Mouse (Mus musculus): ENCODE measurements around the gene Cops7a. TPM values are rescaled to one million over a fixed set of nuclear protein-coding genes. Genes with fewer than 3 reads are reported as not detected.

Cops7a gene
- 142 TPM for polyA plus RNA-seq (2012; fragmentation: generic; extraction: Trizol)

- Histone ChIP-seq H3K4me2 (ENCODE audit: low read depth) (peak within 1 kb of the TSS; percentile 99), H3K79me2 (ENCODE audit: control insufficient read depth, insufficient read depth) (peaks cover 18% of the 10 kb centered on the region), H3K36me3 (ENCODE audit: control insufficient read depth, insufficient read depth) (peaks cover 4% of the 10 kb centered on the region), H3K4me3 (peak within 1 kb of the TSS; percentile 75), H3K27me3 (ENCODE audit: control insufficient read depth, insufficient read depth, insufficient read length) (no peaks in the 10 kb centered on the region), H3ac (ENCODE audit: control insufficient read depth, insufficient read length) (peak within 1 kb of the TSS; percentile 32)
- TF ChIP-seq MAX (IDR thresholded peaks at IDR 0.05; ENCODE audit: low read depth) (peak; percentile 95), TCF3 (IDR thresholded peaks at IDR 0.05; ENCODE audit: insufficient read length, low read depth) (peak; percentile 0), USF1 (IDR thresholded peaks at IDR 0.05; ENCODE audit: low read depth) (peak; percentile 93), SRF (IDR thresholded peaks at IDR 0.05; ENCODE audit: control insufficient read depth, insufficient read length, low read depth) (peak; percentile 69), TCF12 (IDR thresholded peaks at IDR 0.05; ENCODE audit: insufficient read depth, poor library complexity, severe bottlenecking) (no peak), POLR2A (IDR thresholded peaks at IDR 0.05; ENCODE audit: insufficient read length, low read depth) (peak; percentile 78), MYOD1 (IDR thresholded peaks at IDR 0.05; ENCODE audit: control insufficient read depth in 1 of 3, insufficient read length in 2 of 3, low read depth in 2 of 3) (peak in 1 of 3 experiments; percentile 20), POLR2AphosphoS2 (IDR thresholded peaks at IDR 0.05; ENCODE audit: insufficient read length, low read depth) (peak; percentile 80), REST (IDR thresholded peaks at IDR 0.05; ENCODE audit: insufficient read depth, insufficient read length) (no peak), E2F4 (IDR thresholded peaks at IDR 0.05; ENCODE audit: insufficient read depth) (peak; percentile 25), CEBPB (IDR thresholded peaks at IDR 0.05; ENCODE audit: insufficient read depth, poor library complexity, severe bottlenecking) (no peak), MYOG (IDR thresholded peaks at IDR 0.05; ENCODE audit: control insufficient read depth in 1 of 3, insufficient read depth in 1 of 3, insufficient read length in 2 of 3, low read depth in 2 of 3) (no peak)
Observed at GRCm38 (mm10) chr6:124965088-124965719, at the start of gene Cops7a. TSS of gene Cops7a (minus strand) at chr6:124965538.

DNA sequence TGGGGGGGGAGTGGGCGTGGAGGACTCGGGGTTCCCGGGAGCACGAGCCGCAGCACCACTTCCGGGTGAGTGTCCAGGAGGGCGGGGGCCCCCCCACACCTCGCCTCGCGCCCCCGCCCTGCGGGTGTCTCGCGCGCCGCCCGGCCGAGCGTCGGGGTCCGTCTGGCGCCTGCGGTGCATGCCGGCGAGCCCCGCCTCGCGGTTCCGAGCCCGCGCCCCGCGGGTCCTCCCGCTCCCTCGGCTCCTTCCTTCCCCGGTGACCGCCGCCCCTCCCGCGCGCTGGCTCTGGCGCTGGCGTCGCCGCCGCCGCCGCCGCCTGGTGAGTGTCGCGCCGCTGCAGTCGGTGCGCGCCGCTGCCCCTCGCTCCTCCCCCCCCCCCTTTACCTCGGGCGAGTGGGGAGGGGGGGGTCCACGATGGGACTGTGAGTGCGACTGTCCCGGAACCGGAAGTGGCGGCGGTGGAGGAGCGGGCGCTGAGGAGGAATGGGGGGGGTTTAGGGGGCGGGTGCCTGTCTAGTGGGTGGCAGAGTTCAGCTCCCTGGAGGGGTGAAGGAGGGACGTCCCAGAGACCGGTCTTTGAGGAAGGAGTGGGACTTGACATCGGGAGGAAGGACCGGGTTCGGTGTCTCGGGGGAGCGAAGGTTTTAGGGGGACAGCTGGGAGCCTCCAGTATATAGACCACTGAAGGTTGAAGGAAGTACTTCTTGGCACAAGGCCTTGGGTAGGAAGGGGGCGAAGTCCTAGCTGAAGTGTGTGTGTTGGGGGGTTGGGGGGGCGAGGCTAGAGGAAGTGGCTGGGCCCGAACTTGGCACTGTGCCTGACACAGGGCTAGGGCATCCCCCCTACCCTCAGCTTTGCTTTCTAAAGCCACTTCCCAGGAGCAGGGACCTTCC is 44.1 kb upstream of the Cops7a start:
- TF ChIP-seq MYOG (IDR thresholded peaks at IDR 0.05; ENCODE audit: control insufficient read depth in 1 of 3, insufficient read depth in 1 of 3, insufficient read length in 2 of 3, low read depth in 2 of 3) (peak in 1 of 3 experiments; percentile 2), USF1 (IDR thresholded peaks at IDR 0.05; ENCODE audit: low read depth) (no peak), TCF3 (IDR thresholded peaks at IDR 0.05; ENCODE audit: insufficient read length, low read depth) (no peak), POLR2A (IDR thresholded peaks at IDR 0.05; ENCODE audit: insufficient read length, low read depth) (peak; percentile 48), E2F4 (IDR thresholded peaks at IDR 0.05; ENCODE audit: insufficient read depth) (no peak), SRF (IDR thresholded peaks at IDR 0.05; ENCODE audit: control insufficient read depth, insufficient read length, low read depth) (no peak), TCF12 (IDR thresholded peaks at IDR 0.05; ENCODE audit: insufficient read depth, poor library complexity, severe bottlenecking) (no peak), POLR2AphosphoS2 (IDR thresholded peaks at IDR 0.05; ENCODE audit: insufficient read length, low read depth) (no peak), REST (IDR thresholded peaks at IDR 0.05; ENCODE audit: insufficient read depth, insufficient read length) (no peak)
- H3ac ChIP-seq (ENCODE audit: control insufficient read depth, insufficient read length) = peak overlapping the region; percentile 94
- H3K36me3 ChIP-seq (ENCODE audit: control insufficient read depth, insufficient read depth) = peaks cover 13% of the 10 kb centered on the region
- H3K79me2 ChIP-seq (ENCODE audit: control insufficient read depth, insufficient read depth) = peaks cover 47% of the 10 kb centered on the region
- H3K4me2 ChIP-seq (ENCODE audit: low read depth) = peak overlapping the region; percentile 97
- peak overlapping the region; percentile 60 for H3K4me3 ChIP-seq
- H3K27me3 ChIP-seq (ENCODE audit: control insufficient read depth, insufficient read depth, insufficient read length) = no peaks in the 10 kb centered on the region

GRCm38 (mm10) chr6:125009129-125009180 is 43.6 kb upstream of the Cops7a start, which contains the start of gene Zfp384:
TSS of gene Zfp384 (plus strand) at chr6:125009145.
- Histone ChIP-seq H3K36me3 (ENCODE audit: control insufficient read depth, insufficient read depth) (peaks cover 13% of the 10 kb centered on the region), H3K4me2 (ENCODE audit: low read depth) (peak within 1 kb of the TSS; percentile 97), H3ac (ENCODE audit: control insufficient read depth, insufficient read length) (peak within 1 kb of the TSS; percentile 94), H3K4me3 (peak within 1 kb of the TSS; percentile 60), H3K79me2 (ENCODE audit: control insufficient read depth, insufficient read depth) (peaks cover 45% of the 10 kb centered on the region), H3K27me3 (ENCODE audit: control insufficient read depth, insufficient read depth, insufficient read length) (no peaks in the 10 kb centered on the region)
- TF ChIP-seq TCF12 (IDR thresholded peaks at IDR 0.05; ENCODE audit: insufficient read depth, poor library complexity, severe bottlenecking) (no peak), TCF3 (IDR thresholded peaks at IDR 0.05; ENCODE audit: insufficient read length, low read depth) (no peak), E2F4 (IDR thresholded peaks at IDR 0.05; ENCODE audit: insufficient read depth) (no peak), MAX (IDR thresholded peaks at IDR 0.05; ENCODE audit: low read depth) (no peak), MYOG (IDR thresholded peaks at IDR 0.05; ENCODE audit: control insufficient read depth in 1 of 3, insufficient read depth in 1 of 3, insufficient read length in 2 of 3, low read depth in 2 of 3) (no peak)

DNA sequence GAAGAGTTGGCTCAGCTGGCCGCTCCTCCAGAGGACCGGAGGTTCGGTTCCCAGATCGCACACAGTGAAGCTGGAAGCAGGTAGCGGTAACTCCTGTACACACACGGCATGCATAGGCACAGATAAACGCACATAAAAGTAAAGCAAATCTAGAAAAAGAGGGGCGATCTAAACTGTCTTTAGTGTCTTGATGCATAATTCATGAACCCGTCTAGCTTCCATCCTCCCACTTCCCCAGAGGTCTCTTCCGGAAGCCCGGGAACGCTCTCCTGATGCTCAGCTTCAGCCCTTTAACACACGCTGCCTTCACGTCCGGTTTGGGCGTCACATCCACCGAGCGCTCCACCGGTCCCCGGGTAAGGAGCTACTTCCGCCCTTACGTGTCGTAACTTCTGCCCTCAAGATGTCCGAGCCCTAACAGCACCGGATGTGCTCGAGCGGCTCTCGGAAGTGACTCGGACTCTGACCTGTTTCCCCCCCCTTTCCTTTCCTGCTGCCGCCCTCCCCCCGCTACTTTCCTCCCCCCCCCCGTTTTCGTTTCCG is 43.3 kb upstream of the Cops7a start:
- peak overlapping the region; percentile 94 for H3ac ChIP-seq (ENCODE audit: control insufficient read depth, insufficient read length)

DNA sequence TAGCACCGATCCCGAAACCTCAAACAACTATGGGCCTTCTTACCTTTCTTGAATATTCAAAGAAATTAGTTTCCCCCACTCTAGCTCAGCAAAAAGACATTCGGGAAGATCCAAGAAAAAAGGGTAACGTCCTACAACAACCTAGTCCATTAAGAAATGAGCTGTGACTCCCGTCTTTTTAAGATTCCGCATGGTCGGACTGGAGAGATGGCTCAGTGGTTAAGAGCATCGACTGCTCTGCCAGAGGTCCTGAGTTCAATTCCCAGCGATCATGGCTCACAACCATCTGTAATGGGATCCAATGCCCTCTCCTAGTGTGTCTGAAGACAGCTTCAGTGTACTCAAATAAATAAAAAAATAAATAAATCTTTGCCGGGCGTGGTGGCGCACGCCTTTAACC is 42.7 kb upstream of the Cops7a start:
- Histone ChIP-seq H3K4me2 (ENCODE audit: low read depth) (peak overlapping the region; percentile 83), H3K79me2 (ENCODE audit: control insufficient read depth, insufficient read depth) (peaks cover 36% of the 10 kb centered on the region), H3K4me3 (peak overlapping the region; percentile 60), H3ac (ENCODE audit: control insufficient read depth, insufficient read length) (peak overlapping the region; percentile 94), H3K36me3 (ENCODE audit: control insufficient read depth, insufficient read depth) (peaks cover 13% of the 10 kb centered on the region), H3K27me3 (ENCODE audit: control insufficient read depth, insufficient read depth, insufficient read length) (no peaks in the 10 kb centered on the region)
- TF ChIP-seq POLR2AphosphoS2 (IDR thresholded peaks at IDR 0.05; ENCODE audit: insufficient read length, low read depth) = no peak

More for the DNA sequence above, 43.3 kb upstream of the Cops7a start:
- H3K4me2 ChIP-seq (ENCODE audit: low read depth) = peak overlapping the region; percentile 83
- no peaks in the 10 kb centered on the region for H3K27me3 ChIP-seq (ENCODE audit: control insufficient read depth, insufficient read depth, insufficient read length)
- H3K4me3 ChIP-seq = peak overlapping the region; percentile 60
- H3K36me3 ChIP-seq (ENCODE audit: control insufficient read depth, insufficient read depth) = peaks cover 13% of the 10 kb centered on the region
- TF ChIP-seq POLR2A (IDR thresholded peaks at IDR 0.05; ENCODE audit: insufficient read length, low read depth) = peak; percentile 65
- TF ChIP-seq SRF (IDR thresholded peaks at IDR 0.05; ENCODE audit: control insufficient read depth, insufficient read length, low read depth) = peak; percentile 75
- TF ChIP-seq POLR2AphosphoS2 (IDR thresholded peaks at IDR 0.05; ENCODE audit: insufficient read length, low read depth) = peak; percentile 96
- TF ChIP-seq USF1 (IDR thresholded peaks at IDR 0.05; ENCODE audit: low read depth) = no peak
- H3K79me2 ChIP-seq (ENCODE audit: control insufficient read depth, insufficient read depth) = peaks cover 42% of the 10 kb centered on the region
